Mouse (Mus musculus) hindbrain, postnatal 0 days (tissue): ENCODE measurements around the gene Ndst2. TPM values are rescaled to one million over a fixed set of nuclear protein-coding genes. Genes with fewer than 3 reads are reported as not detected.

ENCODE experiments used
- ATAC-seq: fragments of 200-750 bp; cut with Nextera tagmentation; 2 replicates; pipeline ENCODE4 v1.8.0; 2017; ENCODE audit warnings: mild to moderate bottlenecking, moderate TSS enrichment, moderate library complexity
- DNase-seq: peaks from one replicate; pipeline ENCODE4 v3.0.0-alpha.2; 2015; ENCODE audit warnings: low spot score
- H3K27ac ChIP-seq: fragments of 300-500 bp; sonication (generic); 2 replicates; pipeline ENCODE4 v1.5.1; 2014; ENCODE audit warnings: mild to moderate bottlenecking
- H3K27me3 ChIP-seq: fragments of 300-500 bp; sonication (generic); 2 replicates; pipeline ENCODE4 v1.6.1; 2014; ENCODE audit warnings: low read length, mixed read lengths; ENCODE audit not compliant: insufficient read depth
- H3K36me3 ChIP-seq: fragments of 300-500 bp; sonication (generic); 2 replicates; pipeline ENCODE4 v1.6.1; 2014; ENCODE audit warnings: low read length, mixed read lengths; ENCODE audit not compliant: insufficient read depth
- H3K4me1 ChIP-seq: fragments of 300-500 bp; sonication (generic); 2 replicates; pipeline ENCODE4 v1.6.1; 2014; ENCODE audit warnings: antibody characterized with exemption, low read length, mixed read lengths; ENCODE audit not compliant: insufficient read depth
- H3K4me2 ChIP-seq: fragments of 300-500 bp; sonication (generic); 2 replicates; pipeline ENCODE4 v1.6.1; 2014; ENCODE audit warnings: low read depth, mild to moderate bottlenecking, low read length, moderate library complexity, mixed read lengths
- H3K4me3 ChIP-seq: fragments of 300-500 bp; sonication (generic); 2 replicates; pipeline ENCODE4 v1.5.1; 2014; ENCODE audit warnings: low read length
- H3K9ac ChIP-seq: fragments of 300-500 bp; sonication (generic); replicated peaks from 2 replicates; pipeline ENCODE4 v1.6.1; 2014; ENCODE audit warnings: mild to moderate bottlenecking, low read length, moderate library complexity, mixed read lengths
- H3K9me3 ChIP-seq: fragments of 300-500 bp; sonication (generic); 2 replicates; pipeline ENCODE4 v1.6.1; 2016; ENCODE audit warnings: low read length, mixed read lengths
- CTCF ChIP-seq: IDR thresholded peaks from 2 replicates; pipeline ENCODE4 v1.5.1; 2016; ENCODE audit warnings: antibody characterized with exemption, control low read depth, low read depth
- WGBS: fragments of 180-500 bp; shearing (Covaris S2); extraction: QIAGEN DNeasy Blood & Tissue Kit; methylation state at CpG from one replicate; pipeline ENCODE4 v1.1.7; 2014; 5-methylcytosine and 5-hydroxymethylcytosine counted together
- polyA plus RNA-seq: library from polyadenylated mRNA; unstranded; fragments of >200 nt; fragmentation: Nextera tagmentation; extraction: Ambion mirVana; gene quantifications from 2 replicates; pipeline ENCODE4 v1.2.1, GENCODE M21; 2015
- total RNA-seq: library from RNA; depleted of rRNA; stranded (reverse); fragments of >200 nt; gene quantifications from 2 replicates; pipeline ENCODE4 v1.2.3, GENCODE M21; 2014

Ndst2 gene
- total and polyA plus RNA-seq, 2 experiments from 2014 or later: 12.4 to 23.2 TPM

- H3K36me3 ChIP-seq: peaks cover 80% of the 10 kb centered on the region
- DNase-seq: no peak
- ATAC-seq: no peak
- H3K9me3 ChIP-seq: no peaks in the 10 kb centered on the region
- H3K4me1 ChIP-seq: no peaks in the 10 kb centered on the region
- no peaks in the 10 kb centered on the region for H3K27me3 ChIP-seq
- 82% methylated on average over 8 of the region's 8 CpGs for WGBS
- TF ChIP-seq CTCF: peak; percentile 36; the same call in 1 of the 2 replicates
- H3K9ac ChIP-seq: no peak overlapping the region
- no peak overlapping the region for H3K27ac ChIP-seq
- H3K4me2 ChIP-seq: no peak overlapping the region
- H3K4me3 ChIP-seq: no peak overlapping the region
Observed at GRCm38 (mm10) chr14:20758768-20759435, 24.5 kb upstream of the Ndst2 start.

DNA sequence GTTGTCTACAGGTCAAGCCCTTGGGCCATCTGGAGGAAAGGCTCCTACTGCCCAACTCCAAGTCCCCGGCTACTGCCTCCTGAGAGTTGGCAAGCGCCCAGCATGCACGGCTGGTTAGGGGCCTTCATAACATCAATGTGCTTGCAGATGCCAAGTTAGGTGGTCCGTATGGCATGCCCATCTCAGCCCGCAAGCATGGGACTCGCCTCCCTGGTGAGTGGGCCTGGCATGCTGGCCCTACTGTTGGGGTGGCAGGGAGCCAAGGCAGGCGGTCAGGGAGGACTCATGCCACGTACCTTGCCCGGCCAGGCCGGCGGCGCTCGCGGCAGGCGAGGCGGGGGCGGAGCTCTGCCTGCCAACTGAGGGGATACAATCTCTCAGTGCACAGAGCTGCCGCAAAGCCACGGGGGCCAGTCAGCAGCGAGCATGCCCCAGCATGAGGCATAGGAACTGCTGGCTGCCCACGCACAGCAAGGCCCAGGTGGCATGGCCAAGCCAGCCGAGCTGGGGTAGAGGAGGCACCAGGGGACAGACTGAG is 23.1 kb upstream of the Ndst2 start:
- TF ChIP-seq CTCF: no peak
- WGBS: 75% methylated on average over 22 of the region's 22 CpGs

DNA sequence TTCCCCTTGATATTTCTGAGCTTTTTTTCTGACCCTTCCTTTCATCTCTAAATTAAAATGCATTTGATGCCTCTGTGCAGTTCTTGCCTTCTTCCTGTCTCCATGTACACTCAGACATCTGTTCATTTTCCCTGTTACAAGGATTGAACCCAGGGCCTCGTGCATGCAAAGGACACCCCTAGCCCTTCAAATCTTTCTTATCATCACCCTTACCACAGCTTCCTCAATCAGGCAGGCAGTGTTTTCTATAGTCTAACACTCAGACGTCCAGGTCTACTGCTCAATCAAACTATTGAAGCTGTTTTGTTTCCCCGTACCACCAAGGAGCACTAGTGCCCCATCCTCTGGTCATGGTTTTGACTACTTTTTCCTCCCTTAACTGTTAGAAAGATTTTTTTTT is 19.4 kb upstream of the Ndst2 start:
- ATAC-seq (no peak), DNase-seq (no peak)
- Histone ChIP-seq H3K4me2 (no peak overlapping the region), H3K36me3 (peaks cover 36% of the 10 kb centered on the region; the same call in 1 of the 2 replicates), H3K9ac (no peak overlapping the region), H3K27ac (no peak overlapping the region), H3K4me1 (no peaks in the 10 kb centered on the region), H3K9me3 (no peaks in the 10 kb centered on the region), H3K4me3 (no peak overlapping the region), H3K27me3 (no peaks in the 10 kb centered on the region)
- 84% methylated on average over 3 of the region's 3 CpGs for WGBS
- no peak for TF ChIP-seq CTCF

More for the DNA sequence above, 23.1 kb upstream of the Ndst2 start:
- Histone ChIP-seq H3K36me3 (peaks cover 66% of the 10 kb centered on the region), H3K4me1 (no peaks in the 10 kb centered on the region), H3K4me2 (no peak overlapping the region), H3K27ac (no peak overlapping the region), H3K9ac (no peak overlapping the region), H3K4me3 (no peak overlapping the region), H3K27me3 (no peaks in the 10 kb centered on the region), H3K9me3 (no peaks in the 10 kb centered on the region)
- ATAC-seq: peak; percentile 61
- DNase-seq: peak; percentile 30

DNA sequence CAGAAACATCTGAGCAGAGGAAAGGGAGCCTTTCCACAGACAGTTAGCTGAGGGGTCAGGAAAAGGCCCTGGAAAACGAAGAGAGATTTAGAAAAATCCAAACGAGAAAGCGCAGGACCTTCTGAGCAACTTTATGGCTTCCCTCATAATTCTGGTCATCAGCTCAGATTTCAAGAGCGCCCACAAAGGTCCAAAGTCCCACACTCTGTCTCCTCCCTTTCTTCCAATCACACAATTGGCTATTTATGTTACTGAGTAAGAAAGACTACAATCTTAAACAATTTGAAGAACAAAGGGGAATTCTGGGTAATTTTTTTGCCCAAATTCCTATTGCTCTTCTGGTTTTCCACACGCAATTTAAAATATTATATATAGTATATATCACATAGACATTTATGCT is 16.1 kb upstream of the Ndst2 start:
- DNase-seq: no peak
- no peak overlapping the region for H3K9ac ChIP-seq
- no peaks in the 10 kb centered on the region for H3K4me1 ChIP-seq
- H3K4me3 ChIP-seq: no peak overlapping the region
- no peak overlapping the region for H3K4me2 ChIP-seq
- no peak for ATAC-seq
- no peaks in the 10 kb centered on the region for H3K9me3 ChIP-seq
- peak overlapping the region; percentile 34; the same call in 1 of the 2 replicates for H3K27ac ChIP-seq
- H3K36me3 ChIP-seq: peaks cover 15% of the 10 kb centered on the region
- no peak for TF ChIP-seq CTCF
- 92% methylated on average over 5 of the region's 5 CpGs for WGBS
- no peaks in the 10 kb centered on the region for H3K27me3 ChIP-seq

DNA sequence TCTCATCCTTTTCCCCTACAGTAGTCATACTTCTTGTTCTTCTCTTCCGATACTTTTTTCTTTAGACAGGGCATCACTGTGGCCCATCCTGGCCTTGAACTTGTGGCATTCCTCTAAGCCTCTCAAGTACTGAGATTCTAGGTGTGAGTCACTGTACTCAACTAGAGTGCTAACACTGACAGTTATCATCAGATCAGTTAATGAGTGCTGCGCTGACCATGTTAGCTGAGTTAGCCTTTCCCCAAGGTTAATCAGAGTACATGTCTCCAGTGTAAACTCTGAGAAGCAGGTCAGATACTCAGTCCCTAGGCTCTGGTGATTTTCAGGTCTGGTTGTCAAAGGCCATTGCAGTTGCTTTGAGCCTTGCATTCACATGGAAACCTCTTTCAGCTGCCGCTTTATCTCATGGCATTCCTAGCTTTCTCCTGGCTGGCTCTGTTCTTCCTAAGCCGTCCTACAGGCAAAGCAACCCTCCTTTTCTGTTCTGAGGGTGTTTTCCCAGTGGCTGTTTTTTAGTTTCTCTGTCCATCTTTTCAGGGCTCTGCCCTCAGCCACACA is 15.2 kb upstream of the Ndst2 start:
- Histone ChIP-seq H3K9me3 (no peaks in the 10 kb centered on the region), H3K27me3 (no peaks in the 10 kb centered on the region), H3K9ac (no peak overlapping the region), H3K27ac (no peak overlapping the region), H3K4me1 (no peaks in the 10 kb centered on the region), H3K4me3 (no peak overlapping the region), H3K4me2 (no peak overlapping the region), H3K36me3 (peaks cover 7% of the 10 kb centered on the region)
- 84% methylated on average over 4 of the region's 4 CpGs for WGBS
- no peak for TF ChIP-seq CTCF
- ATAC-seq (no peak), DNase-seq (no peak)

DNA sequence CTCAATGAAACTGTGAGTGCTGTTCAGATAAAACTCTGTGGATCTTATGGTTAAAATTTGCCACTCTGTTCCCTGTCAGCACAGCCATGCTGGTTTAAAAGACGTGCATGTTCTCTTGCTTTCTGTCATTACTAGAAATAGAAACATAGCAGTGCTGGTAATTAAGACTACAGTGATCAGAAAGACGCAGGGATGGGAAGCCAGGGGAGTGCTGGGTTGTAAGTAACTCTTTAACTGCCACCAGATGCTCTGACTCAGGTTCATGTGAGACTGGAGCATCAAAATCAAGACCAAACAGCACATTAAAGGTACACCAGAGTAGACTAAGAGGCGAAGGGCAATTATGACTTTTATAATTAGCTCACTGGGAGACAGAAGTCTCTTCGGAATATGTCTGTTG is 14.0 kb upstream of the Ndst2 start:
- 69% methylated on average over 4 of the region's 4 CpGs for WGBS
- no peaks in the 10 kb centered on the region for H3K27me3 ChIP-seq
- DNase-seq: no peak
- no peak overlapping the region for H3K4me3 ChIP-seq
- no peak overlapping the region for H3K27ac ChIP-seq
- peaks cover 9% of the 10 kb centered on the region for H3K36me3 ChIP-seq
- no peak overlapping the region for H3K4me2 ChIP-seq
- no peak overlapping the region for H3K9ac ChIP-seq
- H3K9me3 ChIP-seq: no peaks in the 10 kb centered on the region
- no peak for ATAC-seq
- no peaks in the 10 kb centered on the region for H3K4me1 ChIP-seq
- no peak for TF ChIP-seq CTCF

DNA sequence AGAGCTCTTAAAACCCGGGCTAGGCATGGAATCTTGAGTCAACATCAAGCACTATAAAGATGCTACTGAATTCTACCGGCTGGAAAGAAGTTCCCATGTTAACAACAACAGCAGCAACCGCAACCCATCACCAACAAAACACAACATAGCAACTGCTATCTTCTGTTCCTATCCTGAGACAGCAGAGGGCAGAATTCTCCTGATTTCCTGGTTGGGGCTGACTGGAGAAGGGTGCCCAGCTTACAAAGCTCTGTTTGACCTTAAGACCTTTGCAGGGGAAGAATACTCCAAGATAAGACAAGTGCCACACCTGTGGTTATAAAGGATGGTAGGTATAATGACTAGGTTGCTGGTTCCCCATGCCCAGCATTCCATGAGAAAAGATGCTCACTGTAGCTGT is 12.6 kb upstream of the Ndst2 start:
- Histone ChIP-seq H3K4me3 (no peak overlapping the region), H3K4me2 (no peak overlapping the region), H3K9me3 (no peaks in the 10 kb centered on the region), H3K36me3 (peaks cover 17% of the 10 kb centered on the region), H3K27me3 (no peaks in the 10 kb centered on the region), H3K9ac (no peak overlapping the region), H3K4me1 (no peaks in the 10 kb centered on the region), H3K27ac (no peak overlapping the region)
- TF ChIP-seq CTCF: peak; percentile 56
- no peak for DNase-seq
- WGBS: 91% methylated on average over 3 of the region's 3 CpGs
- ATAC-seq: no peak
